Mouse (Mus musculus) liver, adult 2 months (tissue): ENCODE measurements around the gene Filip1. TPM values are rescaled to one million over a fixed set of nuclear protein-coding genes. Genes with fewer than 3 reads are reported as not detected.
A peak's percentile ranks its signal among the peaks of the same experiment; 100 is the strongest.

Source experiments
- DNase-seq: peaks from one replicate; pipeline ENCODE4 v3.0.0-alpha.2; 2011; ENCODE audit warnings: low read depth, low spot score; ENCODE audit errors: extremely low read depth
- H3K27ac ChIP-seq: fragments of 200-500 bp; replicated peaks from 2 replicates; pipeline ENCODE4 v1.5.1; 2012; ENCODE audit warnings: low read depth, mild to moderate bottlenecking, control low read depth, inconsistent platforms, low read length; ENCODE audit not compliant: insufficient read depth
- H3K27me3 ChIP-seq: fragments of 200-500 bp; 2 replicates; pipeline ENCODE4 v1.6.1; 2012; ENCODE audit warnings: mild to moderate bottlenecking, moderate library complexity, low read length, inconsistent platforms; ENCODE audit not compliant: control insufficient read depth, insufficient read depth
- H3K36me3 ChIP-seq: fragments of 200-500 bp; 2 replicates; pipeline ENCODE4 v1.6.1; 2012; ENCODE audit warnings: low read length, inconsistent platforms; ENCODE audit not compliant: control insufficient read depth, insufficient read depth
- H3K4me1 ChIP-seq: fragments of 200-500 bp; 2 replicates; pipeline ENCODE4 v1.6.1; 2011; ENCODE audit warnings: low read length; ENCODE audit not compliant: control insufficient read depth, insufficient read depth
- H3K4me3 ChIP-seq: fragments of 200-500 bp; 2 replicates; pipeline ENCODE4 v1.5.1; 2011; ENCODE audit warnings: low read depth, mild to moderate bottlenecking, control low read depth, low read length, moderate library complexity; ENCODE audit not compliant: insufficient read depth
- H3K79me2 ChIP-seq: fragments of 200-500 bp; 2 replicates; pipeline ENCODE4 v1.6.1; 2012; ENCODE audit warnings: inconsistent platforms, mild to moderate bottlenecking, low read length, moderate library complexity; ENCODE audit not compliant: control insufficient read depth, insufficient read depth
- H3K9ac ChIP-seq: fragments of 200-500 bp; 2 replicates; pipeline ENCODE4 v1.6.1; 2012; ENCODE audit warnings: low read depth, mild to moderate bottlenecking, control low read depth, inconsistent platforms, low read length
- CTCF ChIP-seq: fragments of 200-500 bp; IDR thresholded peaks from 2 replicates; pipeline ENCODE4 v1.5.1; 2011; ENCODE audit warnings: low read depth, low read length, control low read depth
- POLR2A ChIP-seq: fragments of 200-500 bp; IDR thresholded peaks from 2 replicates; pipeline ENCODE4 v1.6.1; 2011; ENCODE audit warnings: low read length, control low read depth; ENCODE audit not compliant: insufficient read depth; ENCODE audit errors: extremely low read depth
- WGBS: fragments of 180-500 bp; shearing (Covaris S2); methylation state at CpG from one replicate; pipeline ENCODE4 v1.1.7; 2018; 5-methylcytosine and 5-hydroxymethylcytosine counted together
- polyA plus RNA-seq: library from polyadenylated mRNA; depleted of rRNA; stranded (reverse); fragments of >200 nt; gene quantifications from 2 replicates; pipeline ENCODE4 v1.2.3, GENCODE M21; 2012
- total RNA-seq: library from RNA; depleted of rRNA; stranded (reverse); fragments of >200 nt; gene quantifications from 2 replicates; pipeline ENCODE4 v1.2.3, GENCODE M21; 2014

The Filip1 gene
- total and polyA plus RNA-seq, 2 experiments, result 0.10 to 1.2 TPM

- no peaks in the 10 kb centered on the region for H3K36me3 ChIP-seq
- H3K4me1 ChIP-seq, result peaks cover 30% of the 10 kb centered on the region
- TF ChIP-seq CTCF (no peak), POLR2A (peak; percentile 80)
- H3K4me3 ChIP-seq, result peak within 1 kb of the TSS; percentile 96
- peak within 1 kb of the TSS; percentile 95 for H3K9ac ChIP-seq
- peaks cover 15% of the 10 kb centered on the region for H3K79me2 ChIP-seq
- peak within 1 kb of the TSS; percentile 93 for H3K27ac ChIP-seq
- peak; percentile 96 for DNase-seq
- no peaks in the 10 kb centered on the region for H3K27me3 ChIP-seq
- under 1% methylated on average over 91 of the region's 91 CpGs for WGBS
Measured at GRCm38 (mm10) chr9:79792841-79793835, 219.5 kb downstream of the Filip1 start, which contains the start of gene Tmem30a. Gene Tmem30a (minus strand): TSS chr9:79793507.

- Histone ChIP-seq H3K4me1 (peaks cover 44% of the 10 kb centered on the region), H3K4me3 (no peak overlapping the region), H3K79me2 (peaks cover 27% of the 10 kb centered on the region), H3K36me3 (no peaks in the 10 kb centered on the region), H3K27me3 (no peaks in the 10 kb centered on the region), H3K9ac (no peak overlapping the region), H3K27ac (peak overlapping the region; percentile 74)
- TF ChIP-seq CTCF (no peak), POLR2A (no peak)
- DNase-seq, result no peak
- 11% methylated on average over 2 of the region's 2 CpGs for WGBS
Measured at GRCm38 (mm10) chr9:79785794-79786085, 226.9 kb downstream of the Filip1 start.

- TF ChIP-seq POLR2A, result no peak
- TF ChIP-seq CTCF, result no peak
- Histone ChIP-seq H3K27me3 (no peaks in the 10 kb centered on the region), H3K4me1 (peaks cover 41% of the 10 kb centered on the region), H3K79me2 (peaks cover 25% of the 10 kb centered on the region), H3K4me3 (no peak overlapping the region), H3K36me3 (peaks cover 2% of the 10 kb centered on the region; the same call in 1 of the 2 replicates), H3K9ac (no peak overlapping the region), H3K27ac (peak overlapping the region; percentile 74)
- peak; percentile 79 for DNase-seq
- WGBS, result 67% methylated on average over 2 of the region's 2 CpGs
Measured at GRCm38 (mm10) chr9:79784934-79785793, 227.5 kb downstream of the Filip1 start.

- Histone ChIP-seq H3K36me3 (peaks cover 4% of the 10 kb centered on the region; the same call in 1 of the 2 replicates), H3K79me2 (peaks cover 25% of the 10 kb centered on the region), H3K27ac (no peak overlapping the region; the same call in 1 of the 2 replicates), H3K27me3 (no peaks in the 10 kb centered on the region), H3K4me1 (peaks cover 37% of the 10 kb centered on the region), H3K4me3 (no peak overlapping the region), H3K9ac (no peak overlapping the region)
- no peak for TF ChIP-seq CTCF
- TF ChIP-seq POLR2A, result no peak
- WGBS, result 63% methylated on average over 3 of the region's 3 CpGs
- no peak for DNase-seq
Measured at GRCm38 (mm10) chr9:79784439-79784838, 228.2 kb downstream of the Filip1 start.

- Histone ChIP-seq H3K4me3 (no peak overlapping the region), H3K9ac (no peak overlapping the region), H3K4me1 (peaks cover 18% of the 10 kb centered on the region), H3K27me3 (no peaks in the 10 kb centered on the region), H3K36me3 (peaks cover 18% of the 10 kb centered on the region), H3K79me2 (peaks cover 12% of the 10 kb centered on the region), H3K27ac (no peak overlapping the region)
- 75% methylated on average over 2 of the region's 2 CpGs for WGBS
- no peak for TF ChIP-seq POLR2A
- no peak for DNase-seq
Measured at GRCm38 (mm10) chr9:79779354-79779753, 233.3 kb downstream of the Filip1 start.
